Mouse (Mus musculus): ENCODE measurements around the gene Nwd2. TPM values are rescaled to one million over a fixed set of nuclear protein-coding genes. Genes with fewer than 3 reads are reported as not detected.

Nwd2 gene
- polyA plus RNA-seq, 1 experiment = not detected

DNA sequence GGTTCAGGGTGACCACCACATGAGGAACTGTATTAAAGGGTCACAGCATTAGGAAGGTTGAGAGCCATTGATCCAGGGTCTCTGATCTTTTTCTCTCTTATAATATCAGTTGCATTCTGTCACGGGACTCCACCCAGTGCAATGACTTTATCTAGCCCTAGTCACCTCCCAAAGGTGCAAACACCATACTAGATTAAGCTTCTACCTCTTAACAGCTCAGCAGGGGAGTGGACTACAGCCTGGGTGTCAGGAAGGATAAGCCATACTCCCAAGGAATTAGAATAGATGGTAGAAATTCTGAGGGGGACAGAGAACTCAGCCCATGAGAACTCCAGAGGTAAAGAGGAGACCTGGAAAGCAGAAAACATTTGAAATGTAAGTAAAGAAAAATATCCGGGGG lies 188.9 kb downstream of the Nwd2 start:
- no peak overlapping the region for H3K4me3 ChIP-seq (ENCODE audit: insufficient read depth, low read length)
- no peak overlapping the region for H3K27ac ChIP-seq (ENCODE audit: insufficient read depth, low read depth, low read length)
- TF ChIP-seq POLR2A (IDR thresholded peaks at IDR 0.05; ENCODE audit: borderline replicate concordance, low read depth, low read length) = no peak
- TF ChIP-seq CTCF (IDR thresholded peaks at IDR 0.05; ENCODE audit: low read depth, low read length) = no peak
- H3K4me1 ChIP-seq (ENCODE audit: control insufficient read depth, insufficient read depth, low read length) = peaks cover 11% of the 10 kb centered on the region

GRCm38 (mm10) chr5:63839801-63840416 lies 191.0 kb downstream of the Nwd2 start:
- TF ChIP-seq POLR2A (IDR thresholded peaks at IDR 0.05; ENCODE audit: borderline replicate concordance, low read depth, low read length) (no peak), CTCF (IDR thresholded peaks at IDR 0.05; ENCODE audit: low read depth, low read length) (no peak)
- Histone ChIP-seq H3K4me3 (ENCODE audit: insufficient read depth, low read length) (no peak overlapping the region), H3K27ac (ENCODE audit: insufficient read depth, low read depth, low read length) (no peak overlapping the region), H3K4me1 (ENCODE audit: control insufficient read depth, insufficient read depth, low read length) (peaks cover 11% of the 10 kb centered on the region)

GRCm38 (mm10) chr5:63847080-63847479 lies 198.2 kb downstream of the Nwd2 start:
- no peak overlapping the region for H3K27ac ChIP-seq (ENCODE audit: insufficient read depth, low read depth, low read length)
- TF ChIP-seq CTCF (IDR thresholded peaks at IDR 0.05; ENCODE audit: low read depth, low read length) (no peak), POLR2A (IDR thresholded peaks at IDR 0.05; ENCODE audit: borderline replicate concordance, low read depth, low read length) (no peak)

DNA sequence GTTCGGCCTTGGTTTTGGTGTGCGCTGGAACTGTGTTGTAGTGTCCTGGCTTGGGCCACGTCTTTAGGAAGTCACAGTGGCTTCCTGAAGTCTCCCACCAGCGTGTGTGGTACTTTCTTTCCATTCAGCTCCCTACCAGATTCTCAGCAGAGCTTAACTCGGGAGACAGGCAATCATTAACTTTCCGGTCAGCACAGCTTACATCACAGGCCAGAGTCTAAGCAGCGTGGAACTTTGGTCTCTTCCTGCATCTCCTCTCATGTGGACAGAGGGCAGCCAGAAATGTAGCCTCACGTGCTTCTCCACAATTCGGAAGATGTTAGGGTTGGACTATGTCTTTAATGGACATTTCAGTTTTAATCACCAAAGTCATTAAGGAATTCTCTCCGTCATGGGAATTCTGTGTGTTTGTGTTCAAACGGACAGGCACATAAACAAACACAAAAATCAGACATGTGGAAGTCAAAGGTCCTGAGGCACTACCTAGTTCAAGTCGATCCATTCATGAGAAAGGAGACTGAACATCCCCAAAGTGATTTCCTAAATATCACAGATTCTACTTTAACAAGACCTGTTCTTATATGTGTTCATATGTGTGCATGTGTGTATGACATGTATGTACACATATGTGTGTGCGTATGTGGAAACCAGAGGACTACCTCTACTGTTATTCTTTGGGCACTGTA lies 198.8 kb downstream of the Nwd2 start:
- Histone ChIP-seq H3K27ac (ENCODE audit: insufficient read depth, low read depth, low read length) (no peak overlapping the region), H3K4me3 (ENCODE audit: insufficient read depth, low read length) (no peak overlapping the region), H3K4me1 (ENCODE audit: control insufficient read depth, insufficient read depth, low read length) (no peaks in the 10 kb centered on the region)
- TF ChIP-seq POLR2A (IDR thresholded peaks at IDR 0.05; ENCODE audit: borderline replicate concordance, low read depth, low read length) (no peak), CTCF (IDR thresholded peaks at IDR 0.05; ENCODE audit: low read depth, low read length) (no peak)

More at GRCm38 (mm10) chr5:63847080-63847479, 198.2 kb downstream of the Nwd2 start:
- Histone ChIP-seq H3K4me3 (ENCODE audit: insufficient read depth, low read length) (no peak overlapping the region), H3K4me1 (ENCODE audit: control insufficient read depth, insufficient read depth, low read length) (no peaks in the 10 kb centered on the region)

- Histone ChIP-seq H3K27ac (ENCODE audit: insufficient read depth, low read depth, low read length) (peak overlapping the region; percentile 46), H3K4me1 (ENCODE audit: control insufficient read depth, insufficient read depth, low read length) (peaks cover 9% of the 10 kb centered on the region), H3K4me3 (ENCODE audit: insufficient read depth, low read length) (no peak overlapping the region)
- TF ChIP-seq CTCF (IDR thresholded peaks at IDR 0.05; ENCODE audit: low read depth, low read length) (no peak), POLR2A (IDR thresholded peaks at IDR 0.05; ENCODE audit: borderline replicate concordance, low read depth, low read length) (no peak)
These were observed 210.0 kb downstream of the Nwd2 start for GRCm38 (mm10) chr5:63858901-63859300.

Other genes starting within 250 kb of the Nwd2 start
- 0.91 and 0.93 TPM in 2 replicates for gene 0610040J01Rik, start 163.3 kb downstream of the Nwd2 start, polyA plus RNA-seq (2012; ENCODE audit: insufficient read depth, insufficient read length, missing spikeins)

Data from bone marrow macrophage, adult 2 months (primary cell).